Mouse (Mus musculus) cerebellum, postnatal 36 days (tissue): ENCODE measurements around the gene Bnc2.

Source experiments
- DNase-seq, 2 experiments: peaks; one replicate each; pipeline ENCODE4 v3.0.0; 2021 to 2022; ENCODE audit warnings: mixed read lengths in 2 of 2

Bnc2 gene

DNA sequence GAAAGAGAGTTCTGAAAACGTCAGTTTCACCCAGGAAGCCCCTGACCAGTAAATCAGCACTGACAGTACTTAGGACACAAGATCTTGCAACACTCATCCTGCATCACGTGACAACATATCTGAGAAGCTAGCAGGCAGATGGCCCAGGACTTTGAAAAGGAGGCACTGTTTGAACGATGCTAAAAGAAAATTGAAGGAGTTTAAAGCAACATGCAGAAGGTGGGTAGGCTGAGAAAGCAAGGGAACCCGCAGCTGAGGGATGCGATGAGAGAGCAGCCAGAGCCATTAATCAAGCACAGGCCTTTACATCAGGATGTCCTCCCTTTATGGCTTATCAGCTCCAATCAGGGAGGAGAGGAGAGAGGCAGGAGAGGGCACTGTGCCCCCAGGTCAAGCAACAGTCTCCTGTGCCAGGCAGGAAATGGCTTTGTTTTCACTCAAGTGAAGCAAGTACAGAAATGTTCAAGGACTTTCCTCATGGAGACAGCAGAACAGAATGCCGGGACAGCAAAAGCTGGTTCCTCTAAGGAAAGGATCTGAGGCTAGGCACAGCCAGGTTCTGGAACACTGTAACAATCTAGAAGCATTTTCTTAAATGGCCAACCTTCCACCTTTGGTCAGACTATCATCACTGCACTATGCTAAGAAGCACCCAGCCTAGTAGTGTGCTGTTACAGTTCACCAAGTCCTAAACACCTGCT lies 267.6 kb downstream of the Bnc2 start:
- DNase-seq = no peak

DNA sequence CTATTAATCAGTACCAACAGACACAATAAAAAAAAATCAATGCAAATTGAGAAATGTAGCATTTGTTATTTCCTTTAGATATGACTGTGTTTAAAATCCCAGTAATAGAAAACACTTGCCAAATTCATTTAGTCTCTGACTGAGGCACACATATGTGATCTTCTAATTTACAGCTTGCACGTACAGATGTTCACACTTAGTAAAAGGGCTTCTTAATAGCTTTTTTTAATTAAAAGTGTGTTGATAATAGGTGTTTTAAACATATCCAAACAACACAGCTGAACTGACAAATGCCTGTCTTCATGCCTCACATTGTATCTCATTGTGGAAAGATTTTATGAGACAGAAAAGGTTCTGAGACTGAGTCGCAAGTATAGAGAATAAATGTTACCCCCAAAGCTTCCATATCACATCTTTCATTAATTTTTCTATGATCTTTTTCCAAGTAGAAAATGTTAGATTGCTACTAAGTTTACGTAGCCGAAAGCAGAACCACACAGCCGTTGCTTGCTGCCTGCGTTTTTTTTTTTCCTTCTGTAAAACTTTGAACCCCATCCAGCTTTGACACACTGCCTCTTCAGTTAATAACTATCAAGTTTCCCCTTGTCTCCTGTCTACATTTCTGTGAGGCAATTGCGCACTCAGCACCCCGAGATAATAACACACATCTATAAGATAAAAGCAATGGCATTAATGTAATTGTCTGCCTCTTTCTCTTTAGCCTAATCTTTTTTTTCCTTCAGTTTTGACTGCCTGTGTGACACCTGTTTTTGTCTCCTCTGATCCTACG lies 271.5 kb downstream of the Bnc2 start:
- no peak for DNase-seq

DNA sequence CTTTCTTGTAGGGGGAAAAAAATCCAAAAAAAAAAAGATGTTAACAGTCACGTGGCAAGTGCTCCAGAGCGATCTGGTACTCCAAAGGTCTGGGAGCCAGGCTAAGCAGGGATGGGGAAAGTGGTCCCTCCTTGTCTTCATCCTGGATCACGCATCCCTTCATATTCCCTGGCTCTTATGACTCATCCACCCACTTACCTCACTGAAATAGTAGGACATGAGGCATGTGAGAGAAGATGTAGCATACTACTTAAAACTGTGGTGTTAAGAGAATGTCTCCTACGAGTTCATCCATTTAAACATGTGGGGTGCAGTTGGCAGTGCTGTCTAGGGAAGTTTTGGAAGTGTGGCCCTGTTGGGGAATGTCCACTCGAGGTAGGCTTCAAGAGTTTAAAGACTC lies 286.1 kb downstream of the Bnc2 start:
- no peak for DNase-seq

DNA sequence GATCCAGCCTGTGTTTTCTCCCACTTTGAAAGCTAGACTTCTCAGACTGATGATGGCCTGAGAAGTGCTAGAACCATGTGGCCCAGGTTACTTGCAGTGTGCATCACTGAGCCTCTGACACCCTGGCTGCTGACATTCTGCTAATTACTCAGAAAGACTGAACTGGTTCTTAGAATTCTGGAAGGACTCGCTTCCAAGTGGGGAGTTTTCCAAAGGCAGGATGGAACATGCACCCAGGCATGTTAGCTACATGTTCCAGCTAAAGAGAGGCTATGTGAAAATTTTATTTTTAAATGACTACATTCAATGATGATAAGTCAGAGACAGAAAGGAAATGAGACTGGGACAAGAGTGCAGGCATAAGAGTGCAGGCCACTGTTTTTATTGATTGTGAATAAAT lies 289.9 kb downstream of the Bnc2 start:
- no peak for DNase-seq

DNA sequence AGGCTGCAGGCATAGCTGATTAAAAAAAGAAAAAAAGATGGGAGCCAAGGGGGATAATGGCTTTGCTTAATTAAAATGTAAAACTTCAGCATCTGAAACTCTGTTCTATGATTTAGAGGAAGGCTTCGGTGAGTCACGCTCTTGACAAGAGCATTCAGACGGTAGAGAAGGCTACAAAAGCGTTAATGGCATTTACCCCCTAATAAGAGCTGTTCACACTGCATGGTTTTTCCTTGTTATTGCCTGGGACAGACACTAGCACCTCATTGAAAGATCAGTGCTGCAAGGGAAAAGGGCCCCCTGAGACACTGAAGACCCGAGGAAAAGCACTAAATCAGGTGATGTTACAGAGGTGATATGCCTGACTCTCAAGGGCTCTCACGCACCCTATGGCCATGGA lies 295.8 kb downstream of the Bnc2 start:
- no peak for DNase-seq

DNA sequence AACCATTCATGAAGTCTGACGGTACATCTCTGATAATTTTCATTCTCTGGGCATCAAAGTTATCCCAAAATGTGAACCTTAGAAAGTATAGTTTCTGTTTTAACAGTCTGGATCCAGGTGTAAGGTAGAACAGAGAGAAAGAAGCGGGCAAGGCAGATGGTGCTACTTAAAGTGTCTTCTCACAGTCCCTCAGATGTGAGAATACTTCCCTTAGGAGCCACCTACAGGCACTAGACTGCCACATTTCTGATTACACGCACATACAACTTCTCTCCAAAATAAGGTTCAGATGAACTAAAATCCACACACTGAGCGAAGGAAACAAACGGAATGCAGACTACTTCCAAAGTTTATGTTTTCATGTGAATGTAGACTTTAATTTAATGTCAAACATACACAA lies 297.6 kb downstream of the Bnc2 start:
- no peak for DNase-seq

DNA sequence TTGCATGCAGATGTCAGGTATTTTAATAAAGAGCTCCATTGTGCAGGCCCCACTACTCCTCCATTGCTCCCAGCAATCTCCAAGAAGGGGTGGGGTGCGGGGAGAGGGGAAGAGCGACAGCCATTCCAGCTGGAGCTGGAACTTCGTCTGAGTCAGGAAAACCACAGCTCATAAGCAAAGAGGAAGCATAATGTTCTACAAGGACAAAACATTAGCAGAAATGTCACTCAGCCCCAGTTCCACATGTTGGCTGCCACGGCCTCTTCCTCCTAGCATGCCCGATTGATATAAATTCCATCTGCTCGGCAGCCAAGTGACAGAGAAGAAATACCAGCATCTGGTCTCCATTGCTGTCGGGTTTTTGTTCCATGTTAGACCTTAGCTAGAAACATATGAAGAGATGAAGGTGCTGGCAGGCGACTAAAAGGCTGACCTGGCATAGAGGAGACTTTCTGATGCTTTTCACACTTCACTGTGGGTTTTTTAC lies 312.7 kb downstream of the Bnc2 start:
- no peak for DNase-seq

DNA sequence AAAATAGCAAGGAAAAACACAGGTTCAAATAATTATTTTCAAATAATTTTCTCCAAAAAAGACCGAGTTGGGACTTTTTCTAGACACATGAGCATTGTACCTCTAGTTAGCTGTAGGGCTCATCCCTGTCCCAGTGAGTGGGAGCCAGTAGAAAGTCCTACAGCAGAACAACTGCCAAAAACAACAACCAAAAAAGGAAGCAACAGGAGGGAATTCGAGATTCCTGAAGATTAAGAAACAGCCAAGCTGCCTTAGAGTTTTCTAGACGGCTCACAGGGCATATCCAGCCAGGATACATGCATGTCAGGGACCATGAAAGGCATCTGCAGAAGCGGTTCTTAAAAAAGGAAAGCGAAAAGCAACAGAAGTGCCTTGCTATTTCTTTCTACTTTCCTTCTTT lies 313.9 kb downstream of the Bnc2 start:
- no peak for DNase-seq

DNA sequence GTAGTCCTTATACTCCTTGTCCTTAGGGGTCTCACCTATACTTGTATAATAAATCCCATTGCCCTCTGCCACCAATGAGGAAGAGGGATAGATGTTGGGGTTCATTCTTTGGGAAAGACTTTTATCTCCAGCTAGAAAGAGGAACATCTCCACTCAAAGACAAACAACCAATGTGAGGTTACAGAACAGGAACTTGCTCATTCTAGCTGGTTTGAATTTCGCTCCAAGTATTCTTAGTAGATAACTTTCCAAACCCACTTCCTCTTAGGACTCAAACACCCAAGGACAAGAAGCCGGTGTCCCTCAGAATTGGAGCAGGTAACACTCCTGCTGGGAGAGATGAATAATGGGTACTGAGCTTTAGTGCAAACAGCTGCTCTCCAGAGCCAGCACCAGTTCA lies 315.1 kb downstream of the Bnc2 start:
- no peak for DNase-seq

DNA sequence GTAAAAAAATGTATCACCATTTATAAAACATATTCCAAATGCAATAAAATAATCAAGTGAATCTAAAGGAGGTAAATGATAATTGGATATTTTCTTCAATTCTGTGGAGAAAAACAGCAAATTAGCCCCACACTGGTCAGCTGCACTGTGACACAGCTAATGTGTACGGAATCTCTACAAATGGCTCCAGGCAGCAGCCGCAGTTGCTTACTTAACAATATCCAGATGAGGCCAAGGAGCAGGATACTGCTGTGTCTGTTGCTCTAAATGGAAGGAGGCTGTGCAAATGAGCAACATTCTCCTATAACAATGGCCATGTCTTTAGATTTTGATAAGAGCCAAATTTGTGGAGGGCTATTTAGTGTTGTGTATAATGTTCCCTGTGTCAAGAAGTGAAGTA lies 316.9 kb downstream of the Bnc2 start:
- no peak for DNase-seq

DNA sequence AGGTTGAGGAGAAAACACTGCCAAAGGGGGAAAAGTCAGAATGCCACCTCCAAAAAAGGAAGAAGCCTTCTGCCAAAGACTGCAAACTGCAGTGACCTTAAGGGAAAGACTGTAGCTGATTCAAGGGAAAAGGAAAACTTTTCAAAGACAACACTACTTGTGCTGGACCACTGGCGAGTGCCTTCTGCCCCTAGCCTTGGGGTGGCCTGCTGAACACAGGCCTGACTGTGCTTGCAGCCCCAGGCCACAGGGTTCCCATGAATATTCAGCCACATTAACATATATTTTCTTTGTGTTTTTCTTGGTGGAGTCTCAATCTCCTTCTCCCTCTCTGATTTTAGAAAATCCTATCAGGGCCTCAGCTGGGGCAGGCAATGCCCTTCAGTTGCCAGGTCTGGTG lies 317.7 kb downstream of the Bnc2 start:
- no peak for DNase-seq

DNA sequence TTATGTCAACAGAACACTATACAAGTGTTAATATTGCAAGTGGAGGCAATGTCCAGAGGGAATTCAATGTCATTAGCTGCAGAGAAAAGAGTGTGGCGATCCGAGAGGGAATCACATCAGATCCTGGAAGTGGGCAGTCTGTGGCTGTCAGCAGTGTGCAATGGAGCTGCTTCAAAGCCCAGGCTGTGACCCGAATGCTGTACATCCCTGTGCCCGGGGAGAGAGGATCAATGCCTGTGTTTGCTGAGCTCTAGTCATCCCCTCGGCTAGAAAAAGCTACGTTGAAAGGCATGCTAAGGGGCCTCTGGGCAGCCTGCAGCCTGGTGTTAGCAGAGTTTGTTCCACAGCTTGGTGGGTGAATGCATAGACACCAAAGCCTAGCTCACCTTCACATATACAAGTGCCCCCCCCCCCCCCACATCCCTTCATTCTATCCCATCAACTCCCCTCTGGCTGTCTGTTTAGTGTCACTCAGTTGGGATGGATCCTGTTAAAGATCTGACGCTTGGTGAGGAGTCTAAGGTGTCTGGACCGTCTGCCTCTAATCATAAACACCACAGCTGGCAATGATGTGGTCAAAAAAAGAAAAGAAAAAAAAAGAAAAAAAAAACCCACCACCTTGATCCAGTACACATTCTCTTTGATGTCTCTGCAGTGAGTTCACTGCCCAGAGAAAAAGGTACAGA lies 318.5 kb downstream of the Bnc2 start:
- DNase-seq = no peak

DNA sequence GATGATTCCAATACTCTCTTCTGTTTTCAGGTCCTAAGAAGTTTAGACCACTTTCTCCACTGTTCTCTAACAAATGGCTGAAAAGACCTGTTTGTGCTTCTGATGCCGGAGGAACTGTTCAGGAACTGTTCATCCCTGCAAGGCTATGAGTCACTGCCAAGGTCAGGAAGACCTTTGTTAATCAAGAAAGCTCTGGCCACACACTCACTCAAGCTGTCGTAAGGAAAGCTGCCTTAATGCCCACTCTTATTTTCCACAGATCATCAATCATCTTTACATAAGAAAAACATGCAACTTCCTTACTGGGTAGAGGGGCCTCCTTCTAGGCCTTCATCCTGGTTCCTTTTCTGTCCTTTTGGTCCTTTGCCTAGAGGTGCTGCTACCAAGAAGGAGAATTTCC lies 322.4 kb downstream of the Bnc2 start:
- DNase-seq = no peak

DNA sequence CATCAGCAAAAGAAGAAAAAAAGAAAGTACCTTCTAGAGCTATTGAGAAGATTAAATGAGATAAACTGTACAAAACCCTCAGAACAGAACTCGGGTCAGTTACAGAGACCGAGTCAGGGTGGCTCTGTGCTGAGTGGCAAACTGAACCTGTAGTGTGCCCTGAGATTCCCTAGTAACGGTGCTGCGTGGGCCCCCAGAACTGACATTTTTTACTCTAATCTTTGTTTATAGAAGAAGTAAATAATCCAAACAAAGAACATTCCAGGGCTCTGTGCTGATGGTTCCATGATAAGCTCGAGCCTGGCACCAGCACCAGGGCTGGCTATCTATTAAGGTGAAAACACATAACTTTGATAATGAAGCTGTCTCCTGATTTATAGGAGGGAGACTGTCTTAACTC lies 325.5 kb downstream of the Bnc2 start:
- no peak for DNase-seq

DNA sequence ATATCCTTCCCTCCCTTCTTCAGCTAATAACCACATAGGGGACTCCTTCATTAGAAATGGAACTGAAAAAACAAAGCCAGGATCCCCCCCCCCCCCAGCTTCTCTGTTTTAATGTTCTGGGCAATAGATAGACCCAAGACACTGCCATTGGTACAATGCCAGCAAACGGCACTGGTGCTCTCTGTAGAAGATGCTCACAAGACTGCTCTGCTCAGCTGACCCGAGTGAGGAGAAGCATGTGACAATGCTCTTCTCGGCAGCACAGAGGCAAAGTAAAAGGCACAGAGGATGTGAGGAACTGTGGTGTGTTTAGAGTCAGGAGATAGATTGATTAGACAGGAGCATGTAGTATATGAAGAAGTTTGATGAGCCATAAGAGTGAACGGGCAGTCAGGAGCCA lies 335.9 kb downstream of the Bnc2 start:
- DNase-seq = no peak

DNA sequence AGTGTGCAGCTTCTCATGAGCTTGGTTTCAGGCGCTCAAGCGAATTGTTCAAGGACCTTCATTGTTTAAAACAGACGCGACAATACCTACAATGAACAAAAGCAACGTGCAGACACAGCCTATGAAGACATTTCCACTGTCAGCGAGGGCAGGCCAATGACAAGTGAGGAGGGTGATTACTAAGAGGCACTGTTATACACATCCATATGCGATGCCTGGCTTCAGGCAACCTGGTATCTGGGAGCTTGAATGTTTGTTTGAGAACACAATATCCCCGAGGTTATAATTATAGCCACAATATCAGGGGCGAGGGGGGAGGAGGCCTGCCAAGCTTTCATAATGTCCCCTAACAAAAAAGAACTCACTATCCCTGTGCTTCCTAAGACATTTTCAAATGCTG lies 343.1 kb downstream of the Bnc2 start:
- DNase-seq = no peak

DNA sequence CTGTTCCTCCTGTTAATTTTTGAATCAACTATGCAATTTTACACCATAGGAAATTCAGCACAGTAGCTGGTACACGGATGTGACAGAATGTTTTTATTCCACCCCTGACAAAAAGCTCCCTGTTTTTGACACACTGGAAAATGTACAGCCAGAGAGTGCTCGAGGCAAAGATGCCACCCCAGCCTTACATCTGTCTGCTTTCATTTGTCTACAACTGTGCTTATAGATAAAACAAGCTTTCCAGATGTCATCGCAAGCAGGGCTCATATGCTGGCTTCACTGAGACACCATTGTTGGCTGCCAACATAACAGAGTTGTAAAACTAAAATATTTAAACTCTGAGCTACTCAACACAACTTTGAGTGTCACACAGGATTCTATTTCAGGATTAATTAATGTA lies 343.6 kb downstream of the Bnc2 start:
- DNase-seq = no peak

DNA sequence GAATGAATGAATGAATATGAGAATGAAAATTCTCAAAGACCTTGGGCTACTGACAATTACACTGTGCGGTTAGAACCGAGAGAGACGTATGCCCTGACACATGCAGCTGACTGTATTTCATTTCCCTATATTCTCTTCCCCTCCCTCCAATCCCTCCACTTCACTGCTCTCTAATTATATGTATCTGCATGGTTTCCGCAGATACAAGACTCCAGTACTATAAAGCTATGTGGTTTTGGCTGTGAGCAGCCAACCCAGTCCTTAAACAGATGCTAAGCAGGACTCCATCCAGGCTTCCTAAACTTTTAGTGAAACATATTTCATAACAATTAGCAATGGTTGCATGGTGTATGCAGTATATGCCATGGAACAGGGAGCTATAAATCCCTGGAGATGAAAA lies 344.6 kb downstream of the Bnc2 start:
- no peak for DNase-seq

DNA sequence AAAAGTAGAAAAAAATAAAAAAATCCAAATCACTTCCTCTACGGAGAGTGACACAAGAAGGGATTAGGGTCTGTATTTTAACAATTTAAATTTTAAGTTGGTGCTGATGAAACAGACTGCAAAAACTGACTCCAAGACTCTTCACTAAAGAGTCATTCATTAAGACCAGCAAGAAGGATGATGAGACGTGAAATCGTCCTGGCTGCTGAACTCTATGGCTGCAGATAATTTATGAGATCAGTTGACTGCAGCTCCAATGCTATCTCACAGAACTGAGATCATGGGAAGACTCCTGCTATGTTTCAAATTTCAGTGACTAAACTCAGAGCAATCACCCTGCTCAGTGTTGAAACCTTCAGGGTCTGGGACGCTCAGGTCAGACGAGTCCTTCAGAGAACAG lies 345.4 kb downstream of the Bnc2 start:
- no peak for DNase-seq

DNA sequence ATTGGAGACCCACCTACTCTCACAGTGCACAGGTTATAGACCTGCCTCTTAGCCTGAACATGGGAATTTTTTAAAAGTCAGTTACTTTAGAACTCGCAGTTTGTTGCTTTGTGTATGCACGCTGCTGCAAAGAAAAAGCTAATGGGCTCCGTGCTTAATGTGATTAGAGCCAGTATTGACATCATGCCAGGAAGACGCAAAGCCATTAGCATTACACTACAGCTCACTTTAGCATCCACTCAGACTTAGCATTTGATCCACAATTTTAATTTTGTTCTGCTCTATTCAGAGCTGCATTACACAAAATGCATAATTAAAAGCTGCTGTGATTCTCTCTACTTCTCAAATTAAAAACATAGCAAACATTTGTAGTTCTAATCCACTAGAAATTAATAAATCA lies 350.7 kb downstream of the Bnc2 start:
- no peak for DNase-seq

DNA sequence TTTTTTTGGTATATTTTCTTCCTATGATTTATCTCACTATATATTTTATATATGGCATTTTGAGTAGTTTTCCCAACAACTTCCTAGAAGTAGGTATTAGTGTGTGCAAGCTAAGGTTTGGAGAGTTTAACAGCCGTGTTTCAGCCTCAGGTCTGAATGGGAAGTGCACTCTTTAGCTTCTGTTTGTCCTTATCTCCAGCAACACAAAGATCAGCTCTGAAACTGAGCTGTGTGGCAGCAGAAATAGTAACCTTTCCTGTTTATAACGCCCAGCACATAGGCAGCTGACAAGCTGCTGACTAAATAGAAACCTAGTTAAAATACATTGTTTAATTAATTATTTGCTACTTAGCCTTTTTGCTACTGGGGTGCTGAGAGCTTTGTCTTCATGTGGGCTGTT lies 353.5 kb downstream of the Bnc2 start:
- no peak for DNase-seq

DNA sequence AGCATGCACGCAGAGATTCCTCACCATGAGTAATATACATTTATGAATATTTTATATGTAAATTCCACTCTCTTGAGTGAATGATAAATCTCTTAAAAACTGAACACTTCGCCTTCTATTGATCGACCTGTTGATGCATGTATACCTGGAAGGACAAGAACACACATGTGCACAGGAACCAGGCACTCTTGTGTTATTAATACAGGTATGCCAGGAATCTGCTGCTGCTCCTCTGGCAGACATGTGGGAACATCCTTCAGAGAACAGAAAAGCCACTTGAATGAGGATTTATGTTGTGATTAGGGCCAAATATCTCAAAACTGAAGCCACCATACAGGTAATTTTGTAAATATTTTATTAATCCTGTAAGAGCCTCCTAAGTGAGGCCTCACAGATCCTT lies 357.7 kb downstream of the Bnc2 start:
- DNase-seq = no peak

DNA sequence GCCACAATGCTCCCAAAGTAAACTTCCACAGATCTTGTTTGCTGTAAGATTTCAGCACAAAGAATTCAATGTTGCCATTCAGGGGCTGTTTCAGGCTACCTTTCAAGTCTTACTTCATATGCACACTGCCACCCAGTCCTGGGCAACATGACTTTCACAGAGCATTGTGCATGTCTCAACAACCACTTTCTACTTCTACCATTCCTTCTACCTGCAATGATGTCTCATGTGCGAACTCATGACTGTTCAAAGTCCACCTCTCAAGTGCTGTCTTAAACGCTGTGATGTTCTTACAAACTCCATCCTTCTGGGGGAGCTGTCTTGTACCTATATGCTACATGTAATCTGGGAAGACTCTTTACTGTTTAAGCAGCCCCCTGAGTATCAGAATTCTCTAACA lies 363.7 kb downstream of the Bnc2 start:
- no peak for DNase-seq

DNA sequence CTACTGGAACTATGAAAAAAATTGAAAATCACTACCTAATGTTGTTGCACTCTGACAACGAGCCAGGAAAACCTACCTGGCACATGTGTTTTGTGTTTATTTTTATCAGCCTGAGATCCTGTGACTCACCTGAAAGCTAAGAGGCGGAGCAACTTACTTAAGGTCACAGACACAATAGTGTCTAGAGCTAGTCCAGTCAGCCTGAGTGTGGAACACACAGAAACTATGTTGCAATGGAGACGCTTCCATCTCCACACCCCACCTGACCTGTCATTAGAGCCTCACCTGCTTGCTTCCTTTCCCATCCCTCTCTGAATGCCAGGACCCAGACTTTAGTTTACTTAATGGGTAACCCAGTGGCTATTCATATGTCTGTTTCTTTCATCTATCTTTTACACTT lies 364.2 kb downstream of the Bnc2 start:
- no peak for DNase-seq
